Mouse (Mus musculus): ENCODE results near the gene Fkbp8. TPM values are rescaled to one million over a fixed set of nuclear protein-coding genes. Genes with fewer than 3 reads are reported as not detected.

Fkbp8 gene
- total and polyA plus RNA-seq, 3 experiments, result 176 to 266 (median 178) TPM

DNA sequence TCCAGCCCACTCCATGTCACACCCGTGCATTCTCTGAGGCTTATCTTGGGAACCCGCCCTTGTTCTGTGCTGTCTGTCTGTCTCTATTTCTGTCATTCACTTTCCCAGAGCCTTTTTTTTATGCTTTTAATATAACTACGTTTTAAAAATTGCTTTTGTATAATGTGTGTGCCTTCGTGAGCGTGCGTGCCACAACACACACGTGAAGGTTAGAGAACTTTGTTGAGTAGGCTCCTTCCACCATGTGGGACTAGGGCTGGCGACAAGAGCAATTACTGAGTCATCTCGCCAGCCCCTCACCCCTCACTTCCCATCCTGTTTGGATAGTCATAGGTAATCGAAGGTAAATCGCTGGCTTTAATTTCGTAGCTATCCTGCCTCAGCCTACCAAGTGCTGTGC, 25.0 kb upstream of the Fkbp8 start:
- no peaks in the 10 kb centered on the region for H3K9me3 ChIP-seq (replicated peaks; ENCODE audit: low read length)
- H3K9ac ChIP-seq (ENCODE audit: insufficient read depth, low read depth), result no peak overlapping the region
- peaks cover 20% of the 10 kb centered on the region for H3K27me3 ChIP-seq (replicated peaks)
- no peaks in the 10 kb centered on the region for H3K79me2 ChIP-seq (replicated peaks; ENCODE audit: control insufficient read depth, extremely low read depth, insufficient read depth, poor library complexity, severe bottlenecking)
- peaks cover 3 to 28% of the 10 kb centered on the region in 2 experiments for H3K36me3 ChIP-seq (replicated peaks in 1 of 2; ENCODE audit: control insufficient read depth in 1 of 2, insufficient read depth in 1 of 2, low read length in 1 of 2)
- H3K4me2 ChIP-seq (ENCODE audit: insufficient read depth, low read depth, poor library complexity, severe bottlenecking), result no peak overlapping the region
- no peak for DNase-seq (ENCODE audit: extremely low read depth)
- dilution Hi-C loops (cut with MboI; ENCODE audit: extremely low pct_ligation_motif_present, extremely low pct_unique_long_range_greater_than_20kb, low sequenced_read_pairs), result no loop called here
- no peak overlapping the region for H3K27ac ChIP-seq (ENCODE audit: insufficient read depth, low read depth)
- in situ Hi-C loops (cut with MboI; ENCODE audit: low pct_ligation_motif_present, low pct_unique_long_range_greater_than_20kb, low sequenced_read_pairs), result loop anchor here (10.0 kb wide), 1 partner anchor 88 kb away; no protein-coding TSS in a partner anchor
- H3K4me3 ChIP-seq (replicated peaks in 1 of 3; ENCODE audit: low read depth in 2 of 3, low read length in 2 of 3, poor library complexity in 1 of 3), result no peak overlapping the region
- TF ChIP-seq HCFC1 (IDR thresholded peaks at IDR 0.05; ENCODE audit: low read depth, low read length), result no peak
- TF ChIP-seq MXI1 (IDR thresholded peaks at IDR 0.05; ENCODE audit: low read depth, low read length), result no peak
- TF ChIP-seq BHLHE40 (IDR thresholded peaks at IDR 0.05; ENCODE audit: low read depth, low read length), result no peak
- no peak for TF ChIP-seq NELFE (IDR thresholded peaks at IDR 0.05; ENCODE audit: low read depth, low read length)
- no peak for TF ChIP-seq ZNF384 (IDR thresholded peaks at IDR 0.05; ENCODE audit: low read depth, low read length)
- TF ChIP-seq USF1 (IDR thresholded peaks at IDR 0.05; ENCODE audit: low read depth, low read length), result no peak
- TF ChIP-seq JUND (conservative IDR thresholded peaks at IDR 0.05; ENCODE audit: low read depth, low read length), result no peak
- no peak for TF ChIP-seq POLR2AphosphoS2 (IDR thresholded peaks at IDR 0.05; ENCODE audit: low read depth, low read length)
- TF ChIP-seq MYC (IDR thresholded peaks at IDR 0.05; ENCODE audit: low read depth, low read length), result no peak
- H3K4me1 ChIP-seq (ENCODE audit: control insufficient read depth in 1 of 2, insufficient read depth in 2 of 2), result peaks cover 7 to 60% of the 10 kb centered on the region in 2 experiments

- dilution Hi-C loops (cut with MboI; ENCODE audit: extremely low pct_ligation_motif_present, extremely low pct_unique_long_range_greater_than_20kb, low sequenced_read_pairs) (no loop called here), in situ Hi-C loops (cut with MboI; ENCODE audit: low pct_ligation_motif_present, low pct_unique_long_range_greater_than_20kb, low sequenced_read_pairs) (loop anchor here (10.0 kb wide), 1 partner anchor 88 kb away; no protein-coding TSS in a partner anchor)
- Histone ChIP-seq H3K79me2 (replicated peaks; ENCODE audit: control insufficient read depth, extremely low read depth, insufficient read depth, poor library complexity, severe bottlenecking) (0 out of 2 replicates have a peak, but pooled peaks cover 5% of the 10 kb centered on the region), H3K27ac (ENCODE audit: insufficient read depth, low read depth) (no peak overlapping the region), H3K4me1 (ENCODE audit: control insufficient read depth in 1 of 2, insufficient read depth in 2 of 2) (peaks cover 12 to 66% of the 10 kb centered on the region in 2 experiments), H3K4me2 (ENCODE audit: insufficient read depth, low read depth, poor library complexity, severe bottlenecking) (no peak overlapping the region), H3K9ac (ENCODE audit: insufficient read depth, low read depth) (no peak overlapping the region), H3K9me3 (replicated peaks; ENCODE audit: low read length) (no peaks in the 10 kb centered on the region), H3K4me3 (replicated peaks in 1 of 3; ENCODE audit: low read depth in 2 of 3, low read length in 2 of 3, poor library complexity in 1 of 3) (no peak overlapping the region), H3K27me3 (replicated peaks) (peaks cover 16% of the 10 kb centered on the region), H3K36me3 (replicated peaks in 1 of 2; ENCODE audit: control insufficient read depth in 1 of 2, insufficient read depth in 1 of 2, low read length in 1 of 2) (peaks cover 9 to 34% of the 10 kb centered on the region in 2 experiments)
- TF ChIP-seq SMC3 (IDR thresholded peaks at IDR 0.05; ENCODE audit: low read depth, low read length) (peak; percentile 92), RAD21 (IDR thresholded peaks at IDR 0.05; ENCODE audit: low read depth, low read length) (peak; percentile 71), MAX (IDR thresholded peaks at IDR 0.05; ENCODE audit: low read length) (no peak), MEF2A (IDR thresholded peaks at IDR 0.05; ENCODE audit: borderline replicate concordance, low read depth, low read length) (0 out of 2 replicates have a peak, but pooled peaks have one; percentile 24), CTCF (conservative IDR thresholded peaks at IDR 0.05 in 1 of 2, IDR thresholded peaks at IDR 0.05 in 1 of 2; ENCODE audit: low read depth in 2 of 2, low read length in 2 of 2) (peak in 1 of 2 experiments; percentile 93; a peak in 3 of 4 replicates), BHLHE40 (IDR thresholded peaks at IDR 0.05; ENCODE audit: low read depth, low read length) (peak; percentile 9; the same call in 1 of the 2 replicates), MAZ (IDR thresholded peaks at IDR 0.05; ENCODE audit: low read depth, low read length) (no peak), ZC3H11A (IDR thresholded peaks at IDR 0.05; ENCODE audit: low read depth, low read length) (peak; percentile 47; the same call in 1 of the 2 replicates)
- no peak for DNase-seq (ENCODE audit: extremely low read depth)
These were observed 24.3 kb upstream of the Fkbp8 start for GRCm38 (mm10) chr8:70503062-70503750.
